Mouse (Mus musculus) MEL (cell line): Measurements from ENCODE around the gene Col18a1. TPM values are rescaled to one million over a fixed set of nuclear protein-coding genes. Genes with fewer than 3 reads are reported as not detected.

Experiments
- DNase-seq: peaks from one replicate; pipeline ENCODE4 v3.0.0; 2011; ENCODE audit warnings: low read depth, low spot score
- H3K27ac ChIP-seq: 2 replicates; pipeline ENCODE4 v1.5.1; 2012; ENCODE audit warnings: low read depth, mild to moderate bottlenecking, control low read depth, low read length, moderate library complexity; ENCODE audit not compliant: control insufficient read depth
- H3K27me3 ChIP-seq, 2 experiments: fragments of 150-350 bp in 1 of 2; sonication (generic) in 1 of 2; 2 replicates each; pipeline ENCODE4 v1.6.1; 2012; ENCODE audit warnings: low read length in 2 of 2, mild to moderate bottlenecking in 2 of 2, improper control_type of control experiment in 1 of 2, moderate library complexity in 1 of 2; ENCODE audit not compliant: insufficient read depth in 2 of 2, control insufficient read depth in 1 of 2
- H3K36me3 ChIP-seq, 2 experiments: 2 replicates each; pipeline ENCODE4 v1.6.1; 2012 to 2014; ENCODE audit warnings: low read length in 2 of 2, improper control_type of control experiment in 1 of 2, inconsistent platforms in 1 of 2, mild to moderate bottlenecking in 1 of 2; ENCODE audit not compliant: insufficient read depth in 2 of 2, control insufficient read depth in 1 of 2
- H3K4me1 ChIP-seq, 2 experiments: fragments of 150-350 bp in 1 of 2; sonication (generic) in 1 of 2; 2 replicates each; pipeline ENCODE4 v1.6.1; 2012; ENCODE audit warnings: low read length in 2 of 2, improper control_type of control experiment in 1 of 2, mild to moderate bottlenecking in 1 of 2; ENCODE audit not compliant: insufficient read depth in 2 of 2, control insufficient read depth in 1 of 2
- H3K4me3 ChIP-seq, 2 experiments: fragments of 150-350 bp in 1 of 2; sonication (generic) in 1 of 2; 2 replicates each; pipeline ENCODE4 v1.5.1; 2012; ENCODE audit warnings: low read depth in 2 of 2, low read length in 2 of 2, mild to moderate bottlenecking in 2 of 2, moderate library complexity in 2 of 2, control low read depth in 1 of 2, improper control_type of control experiment in 1 of 2; ENCODE audit not compliant: control insufficient read depth in 1 of 2, insufficient read depth in 1 of 2
- H3K79me2 ChIP-seq: 2 replicates; pipeline ENCODE4 v1.6.1; 2012; ENCODE audit warnings: mild to moderate bottlenecking, low read length, moderate library complexity; ENCODE audit not compliant: control insufficient read depth, poor library complexity, insufficient read depth
- H3K9ac ChIP-seq: 2 replicates; pipeline ENCODE4 v1.6.1; 2012; ENCODE audit warnings: low read depth, mild to moderate bottlenecking, control low read depth, low read length, moderate library complexity; ENCODE audit not compliant: control insufficient read depth, poor library complexity, severe bottlenecking
- H3K9me3 ChIP-seq: fragments of 150-350 bp; sonication (generic); replicated peaks from 2 replicates; pipeline ENCODE4 v1.6.1; 2012; ENCODE audit warnings: mild to moderate bottlenecking, low read length, improper control_type of control experiment, moderate library complexity; ENCODE audit not compliant: insufficient read depth
- E2F4 ChIP-seq: IDR thresholded peaks from 2 replicates; pipeline ENCODE4 v1.6.1; 2011; ENCODE audit warnings: low read depth, low read length, improper control_type of control experiment, borderline replicate concordance
- ELF1 ChIP-seq: IDR thresholded peaks from 2 replicates; pipeline ENCODE4 v1.6.1; 2014; ENCODE audit warnings: low read depth, mild to moderate bottlenecking, inconsistent platforms, low read length, improper control_type of control experiment, moderate library complexity
- ETS1 ChIP-seq: IDR thresholded peaks from 2 replicates; pipeline ENCODE4 v1.6.1; 2012; ENCODE audit warnings: low read depth, mild to moderate bottlenecking, inconsistent platforms, low read length, improper control_type of control experiment, moderate library complexity
- GABPA ChIP-seq: IDR thresholded peaks from 2 replicates; pipeline ENCODE4 v1.6.1; 2012; ENCODE audit warnings: low read depth, mild to moderate bottlenecking, inconsistent platforms, low read length, improper control_type of control experiment, moderate library complexity
- GATA1 ChIP-seq: IDR thresholded peaks from 2 replicates; pipeline ENCODE4 v1.6.1; 2011; ENCODE audit warnings: low read depth, low read length, improper control_type of control experiment
- MAFK ChIP-seq: IDR thresholded peaks from 2 replicates; pipeline ENCODE4 v1.6.1; 2011; ENCODE audit warnings: low read depth, mild to moderate bottlenecking, low read length, improper control_type of control experiment, borderline replicate concordance
- MAX ChIP-seq: IDR thresholded peaks from 2 replicates; pipeline ENCODE4 v1.6.1; 2011; ENCODE audit warnings: low read length, improper control_type of control experiment
- MAZ ChIP-seq: IDR thresholded peaks from 2 replicates; pipeline ENCODE4 v1.6.1; 2012; ENCODE audit warnings: low read depth, mild to moderate bottlenecking, inconsistent platforms, low read length, improper control_type of control experiment
- MEF2A ChIP-seq: IDR thresholded peaks from 2 replicates; pipeline ENCODE4 v1.6.1; 2014; ENCODE audit warnings: low read depth, mild to moderate bottlenecking, inconsistent platforms, low read length, improper control_type of control experiment; ENCODE audit not compliant: poor library complexity, insufficient replicate concordance, severe bottlenecking; ENCODE audit errors: extremely low read depth
- MXI1 ChIP-seq: IDR thresholded peaks from 2 replicates; pipeline ENCODE4 v1.6.1; 2011; ENCODE audit warnings: mild to moderate bottlenecking, low read depth, low read length, improper control_type of control experiment
- MYB ChIP-seq: IDR thresholded peaks from 2 replicates; pipeline ENCODE4 v1.6.1; 2011; ENCODE audit warnings: mild to moderate bottlenecking, low read depth, low read length, improper control_type of control experiment
- MYC ChIP-seq: IDR thresholded peaks from 2 replicates; pipeline ENCODE4 v1.6.1; 2011; ENCODE audit warnings: low read depth, mild to moderate bottlenecking, low read length, improper control_type of control experiment, moderate library complexity
- NELFE ChIP-seq: IDR thresholded peaks from 2 replicates; pipeline ENCODE4 v1.6.1; 2011; ENCODE audit warnings: low read depth, low read length, improper control_type of control experiment
- NRF1 ChIP-seq: IDR thresholded peaks from 2 replicates; pipeline ENCODE4 v1.6.1; 2014; ENCODE audit warnings: low read depth, mild to moderate bottlenecking, inconsistent platforms, low read length, improper control_type of control experiment, moderate library complexity; ENCODE audit not compliant: poor library complexity, insufficient read depth, severe bottlenecking
- POLR2AphosphoS2 ChIP-seq: IDR thresholded peaks from 2 replicates; pipeline ENCODE4 v1.6.1; 2011; ENCODE audit warnings: low read length, improper control_type of control experiment
- RAD21 ChIP-seq: IDR thresholded peaks from 2 replicates; pipeline ENCODE4 v1.6.1; 2011; ENCODE audit warnings: mild to moderate bottlenecking, low read depth, low read length, improper control_type of control experiment
- SIN3A ChIP-seq: IDR thresholded peaks from 2 replicates; pipeline ENCODE4 v1.6.1; 2012; ENCODE audit warnings: low read length, improper control_type of control experiment, inconsistent platforms
- SMC3 ChIP-seq: IDR thresholded peaks from 2 replicates; pipeline ENCODE4 v1.6.1; 2011; ENCODE audit warnings: low read depth, low read length, improper control_type of control experiment
- TAL1 ChIP-seq: IDR thresholded peaks from 2 replicates; pipeline ENCODE4 v1.6.1; 2012; ENCODE audit warnings: mild to moderate bottlenecking, inconsistent platforms, low read length, moderate library complexity, mixed read lengths
- TBP ChIP-seq: IDR thresholded peaks from 2 replicates; pipeline ENCODE4 v1.8.0; 2011; ENCODE audit warnings: low read depth, low read length, improper control_type of control experiment
- UBTF ChIP-seq: IDR thresholded peaks from 2 replicates; pipeline ENCODE4 v1.6.1; 2012; ENCODE audit warnings: low read depth, mild to moderate bottlenecking, inconsistent platforms, low read length, improper control_type of control experiment, moderate library complexity, borderline replicate concordance; ENCODE audit not compliant: insufficient read depth
- USF2 ChIP-seq, 2 experiments: IDR thresholded peaks; 2 replicates each; pipeline ENCODE4 v1.6.1; 2011 to 2012; ENCODE audit warnings: improper control_type of control experiment in 2 of 2, low read length in 2 of 2, borderline replicate concordance in 1 of 2, inconsistent platforms in 1 of 2, low read depth in 1 of 2, mild to moderate bottlenecking in 1 of 2; ENCODE audit not compliant: insufficient read depth in 1 of 2
- ZKSCAN1 ChIP-seq: IDR thresholded peaks from 2 replicates; pipeline ENCODE4 v1.6.1; 2012; ENCODE audit warnings: low read depth, mild to moderate bottlenecking, inconsistent platforms, low read length, improper control_type of control experiment, moderate library complexity
- ZMIZ1 ChIP-seq: IDR thresholded peaks from 2 replicates; pipeline ENCODE4 v1.6.1; 2012; ENCODE audit warnings: low read depth, mild to moderate bottlenecking, inconsistent platforms, low read length, improper control_type of control experiment, moderate library complexity
- ZNF384 ChIP-seq: IDR thresholded peaks from 2 replicates; pipeline ENCODE4 v1.6.1; 2012; ENCODE audit warnings: low read depth, mild to moderate bottlenecking, inconsistent platforms, low read length, improper control_type of control experiment
- polyA plus RNA-seq, 2 experiments: library from polyadenylated mRNA; stranded (reverse) in 1 of 2; unstranded in 1 of 2; fragments of >175 nt in 1 of 2; fragments of >200 nt in 1 of 2; gene quantifications; 2 replicates each; pipeline versions ENCODE4 v1.2.1 to v1.2.4; 2012; ENCODE audit warnings: low replicate concordance in 2 of 2, low read depth in 1 of 2; ENCODE audit not compliant: insufficient read length in 2 of 2, insufficient read depth in 1 of 2, missing spikeins in 1 of 2
- total RNA-seq: library from RNA; depleted of rRNA; stranded (reverse); fragments of 300-350 nt; gene quantifications from 2 replicates; pipeline ENCODE4 v1.2.3, GENCODE M21; 2012

The Col18a1 gene
- total and polyA plus RNA-seq, 3 experiments = 0.46 to 1.3 TPM; not detected in 1

- Histone ChIP-seq H3K36me3 (peaks cover 0 to 9% of the 10 kb centered on the region in 2 experiments; a peak in 2 of 4 replicates), H3K4me3 (no peak overlapping the region), H3K27me3 (no peaks in the 10 kb centered on the region), H3K9me3 (no peaks in the 10 kb centered on the region), H3K9ac (no peak overlapping the region), H3K79me2 (no peaks in the 10 kb centered on the region), H3K4me1 (peaks cover 4 to 13% of the 10 kb centered on the region in 2 experiments), H3K27ac (no peak overlapping the region)
- TF ChIP-seq ZMIZ1 = no peak
- no peak for TF ChIP-seq SMC3
- TF ChIP-seq MEF2A = no peak
- TF ChIP-seq UBTF = no peak
- TF ChIP-seq TBP = no peak
- TF ChIP-seq TAL1 = no peak
- no peak for TF ChIP-seq E2F4
- TF ChIP-seq ELF1 = no peak
- TF ChIP-seq SIN3A = no peak
- no peak for TF ChIP-seq MAZ
- TF ChIP-seq MXI1 = no peak
- TF ChIP-seq GATA1 = no peak
- no peak for DNase-seq
Measured at GRCm38 (mm10) chr10:77062393-77063010, 103.8 kb downstream of the Col18a1 start.

- no peaks in the 10 kb centered on the region for H3K27me3 ChIP-seq
- DNase-seq = no peak
- H3K27ac ChIP-seq = no peak overlapping the region
- peaks cover 4 to 12% of the 10 kb centered on the region in 2 experiments for H3K4me1 ChIP-seq
- H3K9ac ChIP-seq = no peak overlapping the region
- H3K4me3 ChIP-seq = no peak overlapping the region
- H3K79me2 ChIP-seq = no peaks in the 10 kb centered on the region
- TF ChIP-seq USF2 (IDR thresholded peaks at IDR 0.05; ENCODE audit: borderline replicate concordance in 1 of 2, insufficient read depth in 1 of 2, low read depth in 1 of 2, low read length in 2 of 2) = no peak
- peaks cover 0 to 9% of the 10 kb centered on the region in 2 experiments; a peak in 2 of 4 replicates for H3K36me3 ChIP-seq
- no peaks in the 10 kb centered on the region for H3K9me3 ChIP-seq
Measured at GRCm38 (mm10) chr10:77061426-77061825, 104.9 kb downstream of the Col18a1 start.

GRCm38 (mm10) chr10:77056768-77057167 lies 109.6 kb downstream of the Col18a1 start:
- Histone ChIP-seq H3K9me3 (no peaks in the 10 kb centered on the region), H3K4me3 (no peak overlapping the region), H3K4me1 (no peaks in the 10 kb centered on the region), H3K9ac (no peak overlapping the region), H3K27ac (no peak overlapping the region), H3K79me2 (no peaks in the 10 kb centered on the region), H3K27me3 (no peaks in the 10 kb centered on the region), H3K36me3 (no peaks in the 10 kb centered on the region)
- no peak for DNase-seq
- TF ChIP-seq ZKSCAN1 = no peak
- TF ChIP-seq GABPA = no peak
- TF ChIP-seq NRF1 = no peak
- no peak for TF ChIP-seq ZNF384
- no peak for TF ChIP-seq TAL1
- no peak for TF ChIP-seq POLR2AphosphoS2
- no peak for TF ChIP-seq ETS1
- TF ChIP-seq NELFE = no peak
- TF ChIP-seq SIN3A = no peak
- no peak for TF ChIP-seq RAD21
- no peak for TF ChIP-seq MYB
- TF ChIP-seq ELF1 = no peak
- TF ChIP-seq MAFK = no peak
- no peak for TF ChIP-seq MAX
- TF ChIP-seq MEF2A = no peak
- no peak for TF ChIP-seq MYC
